16 mouse cellular contexts compared by ENCODE assay signal in genomic region chr1:86217976-86218375, GRCm38 (mm10).
A peak's percentile ranks its signal among the peaks of the same experiment; 100 is the strongest.
DNase-seq lines count a peak whose midpoint lies in the region; ATAC-seq lines count a peak whose summit lies in the region.
"Had no signal": no experiment of that assay in that cellular context is flagged by ENCODE, and none has a peak within 500 bp of the region (broad histone marks: within the 10 kb centered on the region; RNA-seq: fewer than 3 reads in every experiment).

No protein-coding gene starts in this region.

- peaks cover 23% of the 10 kb centered on the region for H3K36me3 ChIP-seq in liver, embryonic 13.5 days
- no peaks in the 10 kb centered on the region for H3K36me3 ChIP-seq in splenic B cell, adult 2 months (ENCODE audit: control insufficient read depth, insufficient read depth, low read length, poor library complexity, severe bottlenecking)
- peaks cover 44% of the 10 kb centered on the region for H3K36me3 ChIP-seq in neural tube, embryonic 15.5 days

- H3K4me1 ChIP-seq in liver, embryonic 13.5 days (replicated peaks) = peaks cover 43% of the 10 kb centered on the region
- no peaks in the 10 kb centered on the region for H3K4me1 ChIP-seq in neural tube, embryonic 15.5 days
- H3K4me1 ChIP-seq: midbrain, embryonic 12.5 days had no signal

- DNase-seq in liver, embryonic 13.5 days = no peak
- no peak for DNase-seq in liver
- peak; percentile 13 for DNase-seq in splenic B cell, adult 2 months (ENCODE audit: low read depth, low spot score)
- DNase-seq in right cerebral cortex, postnatal 10 days (ENCODE audit: low spot score in 2 of 2) = no peak
- no peak for DNase-seq in thymus, postnatal 14 days
- DNase-seq: adrenal gland, adult 8-10 months; cerebellum, postnatal 14 days; heart, adult 2 months; heart, postnatal 14 days; lung, adult 2 months; thymus, postnatal 4 days had no signal

- 49% methylated on average over 6 of the region's 6 CpGs for WGBS in liver, embryonic 13.5 days (ENCODE audit: insufficient replicate concordance)
- WGBS in neural tube, embryonic 15.5 days = 54% methylated on average over 6 of the region's 6 CpGs

- H3K4me3 ChIP-seq in liver, embryonic 13.5 days (replicated peaks) = no peak overlapping the region
- H3K4me3 ChIP-seq in neural tube, embryonic 15.5 days (replicated peaks) = no peak overlapping the region
- H3K4me3 ChIP-seq: heart, adult 2 months; layer of hippocampus, adult 2 months; midbrain, embryonic 12.5 days had no signal

- H3K9me3 ChIP-seq in liver, embryonic 13.5 days (replicated peaks) = no peaks in the 10 kb centered on the region
- no peaks in the 10 kb centered on the region for H3K9me3 ChIP-seq in neural tube, embryonic 15.5 days (replicated peaks)
- H3K9me3 ChIP-seq: midbrain, embryonic 12.5 days had no signal

- H3K4me2 ChIP-seq in liver, embryonic 13.5 days = no peak overlapping the region
- no peak overlapping the region for H3K4me2 ChIP-seq in neural tube, embryonic 15.5 days
- H3K4me2 ChIP-seq: midbrain, embryonic 12.5 days had no signal

- no peak for ATAC-seq in liver, embryonic 13.5 days (ENCODE audit: low read depth)
- peak; percentile 34 for ATAC-seq in common myeloid progenitor, adult 5-6 weeks (replicated peaks; ENCODE audit: low read depth, poor library complexity, severe bottlenecking)
- peak; percentile 36 for ATAC-seq in granulocyte monocyte progenitor cell, adult 5-6 weeks (replicated peaks; ENCODE audit: poor library complexity, severe bottlenecking)
- no peak for ATAC-seq in neural tube, embryonic 15.5 days (ENCODE audit: low FRiP score)

- no peak overlapping the region for H3K9ac ChIP-seq in liver, embryonic 13.5 days
- H3K9ac ChIP-seq in neural tube, embryonic 15.5 days (replicated peaks) = no peak overlapping the region
- H3K9ac ChIP-seq: midbrain, embryonic 12.5 days had no signal

- peak overlapping the region; percentile 18; the same call in 1 of the 2 replicates for H3K27ac ChIP-seq in liver, embryonic 13.5 days
- no peak overlapping the region for H3K27ac ChIP-seq in neural tube, embryonic 15.5 days (replicated peaks)
- H3K27ac ChIP-seq: heart, adult 2 months; layer of hippocampus, adult 2 months; midbrain, embryonic 12.5 days had no signal

- H3K27me3 ChIP-seq in liver, embryonic 13.5 days = no peaks in the 10 kb centered on the region
- no peaks in the 10 kb centered on the region for H3K27me3 ChIP-seq in splenic B cell, adult 2 months (ENCODE audit: control insufficient read depth, insufficient read depth, low read length, poor library complexity, severe bottlenecking)
- H3K27me3 ChIP-seq in neural tube, embryonic 15.5 days (replicated peaks) = no peaks in the 10 kb centered on the region
- H3K27me3 ChIP-seq: midbrain, embryonic 12.5 days had no signal

Comparison
In these comparisons a context has a peak if more than half of its experiments do, and no peak if none do; other contexts are left out.
1. ATAC-seq: peak in common myeloid progenitor, adult 5-6 weeks (single experiment) and granulocyte monocyte progenitor cell, adult 5-6 weeks (single experiment); none in liver, embryonic 13.5 days (single experiment) and neural tube, embryonic 15.5 days (single experiment).